Mouse (Mus musculus): ENCODE data around the gene 9130230L23Rik. TPM values are rescaled to one million over a fixed set of nuclear protein-coding genes. Genes with fewer than 3 reads are reported as not detected.
A peak's percentile ranks its signal among the peaks of the same experiment; 100 is the strongest.

The 9130230L23Rik gene
- polyA plus RNA-seq, 1 experiment from 2014 or later, result 0.29 TPM

DNA sequence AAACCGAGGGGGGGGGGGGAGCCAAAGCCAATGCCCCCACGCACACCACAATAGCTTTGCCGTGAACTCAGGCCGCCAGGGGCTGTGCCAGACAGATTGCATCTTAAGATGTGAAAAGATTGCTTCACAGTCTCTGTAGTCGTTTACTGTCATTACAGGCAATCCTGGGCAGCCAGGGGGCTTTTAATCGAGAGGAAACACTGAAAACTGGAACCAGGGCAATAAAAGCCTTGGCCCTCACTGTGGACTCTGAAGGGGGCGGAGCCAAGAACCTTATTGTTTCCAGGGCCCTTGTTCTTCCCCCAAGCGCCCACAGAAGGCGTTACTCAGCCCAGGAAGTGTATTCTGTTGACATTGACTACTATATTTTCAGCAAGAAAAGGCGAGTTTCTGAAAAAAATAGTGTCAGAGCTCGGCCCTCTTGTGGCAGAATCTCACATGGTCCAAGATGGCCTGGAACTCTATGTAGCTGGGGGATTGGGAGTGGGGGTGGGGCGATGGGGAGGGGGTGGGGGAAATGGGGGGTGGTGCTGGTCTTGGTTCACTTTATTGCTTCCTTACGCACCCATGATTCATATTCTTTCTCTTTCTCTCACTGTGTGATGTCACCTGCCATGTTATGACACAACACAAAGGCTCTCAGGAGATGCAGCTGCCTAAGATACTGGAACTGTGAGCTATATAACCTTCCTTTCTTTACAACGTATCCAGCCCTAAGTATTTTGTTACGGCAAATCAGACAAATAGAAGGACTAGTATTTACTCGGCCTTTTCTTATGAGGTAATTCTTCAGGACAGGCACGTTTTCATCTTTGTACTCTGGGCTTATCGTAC is 53.2 kb downstream of the 9130230L23Rik start:
- H3K27me3 ChIP-seq (replicated peaks), result no peaks in the 10 kb centered on the region
- H3K4me3 ChIP-seq, result no peak overlapping the region
- H3K9me3 ChIP-seq (replicated peaks), result no peaks in the 10 kb centered on the region
- H3K4me2 ChIP-seq, result no peak overlapping the region
- ATAC-seq (ENCODE audit: insufficient number of reproducible peaks, low FRiP score), result no peak
- no peaks in the 10 kb centered on the region for H3K36me3 ChIP-seq
- H3K9ac ChIP-seq, result no peak overlapping the region
- WGBS, result 75% methylated on average over 18 of the region's 18 CpGs
- H3K4me1 ChIP-seq (replicated peaks), result peaks cover 11% of the 10 kb centered on the region
- no peak overlapping the region for H3K27ac ChIP-seq (ENCODE audit: poor library complexity, severe bottlenecking)

DNA sequence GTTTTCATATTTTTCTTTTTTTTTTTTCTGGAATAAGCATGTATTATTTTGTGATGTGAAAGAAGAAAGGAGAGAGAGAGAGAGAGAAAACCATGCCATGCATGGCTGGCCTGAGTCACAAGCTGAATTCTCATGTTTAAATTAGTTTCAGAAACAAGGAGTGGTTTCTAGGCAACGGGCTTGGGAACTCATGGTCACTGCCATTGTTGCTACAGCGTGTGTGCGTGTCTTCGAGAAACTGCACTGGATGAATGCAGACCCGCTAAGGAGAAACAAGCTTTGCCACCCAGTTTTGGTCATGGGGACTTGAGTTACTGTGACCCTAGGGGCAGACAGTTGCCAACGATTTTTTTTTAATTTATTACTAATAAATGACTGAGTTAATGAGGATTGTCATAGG is 53.8 kb downstream of the 9130230L23Rik start:
- no peaks in the 10 kb centered on the region for H3K9me3 ChIP-seq (replicated peaks)
- H3K27ac ChIP-seq (ENCODE audit: poor library complexity, severe bottlenecking), result no peak overlapping the region
- 74% methylated on average over 6 of the region's 6 CpGs for WGBS
- no peak for ATAC-seq (ENCODE audit: insufficient number of reproducible peaks, low FRiP score)
- H3K4me1 ChIP-seq (replicated peaks), result peaks cover 7% of the 10 kb centered on the region
- no peak overlapping the region for H3K4me2 ChIP-seq
- no peak overlapping the region for H3K4me3 ChIP-seq
- H3K9ac ChIP-seq, result no peak overlapping the region
- no peaks in the 10 kb centered on the region for H3K36me3 ChIP-seq
- H3K27me3 ChIP-seq (replicated peaks), result no peaks in the 10 kb centered on the region

DNA sequence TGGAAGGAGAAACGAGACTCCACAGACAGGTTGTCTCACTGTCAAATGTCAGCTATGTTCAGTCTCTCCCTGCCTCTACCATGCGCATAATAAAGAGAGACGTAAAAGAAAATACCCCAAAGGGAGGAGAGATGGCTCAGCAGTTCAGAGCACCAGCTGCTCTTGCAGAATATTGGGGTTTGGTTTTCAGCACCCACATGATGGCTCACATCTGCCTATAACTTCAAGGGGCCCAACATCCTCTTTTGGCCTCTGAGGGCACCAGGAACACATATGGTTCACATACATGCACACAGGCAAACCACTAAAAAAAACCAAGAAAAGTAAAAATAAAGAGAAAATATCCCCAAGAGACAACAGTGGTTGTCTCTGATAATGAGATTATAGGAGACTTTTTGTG is 54.3 kb downstream of the 9130230L23Rik start:
- no peak for ATAC-seq (ENCODE audit: insufficient number of reproducible peaks, low FRiP score)
- Histone ChIP-seq H3K9ac (no peak overlapping the region), H3K27ac (ENCODE audit: poor library complexity, severe bottlenecking) (no peak overlapping the region), H3K4me1 (replicated peaks) (peaks cover 3% of the 10 kb centered on the region; the same call in 1 of the 2 replicates), H3K4me2 (no peak overlapping the region), H3K27me3 (replicated peaks) (no peaks in the 10 kb centered on the region), H3K4me3 (no peak overlapping the region), H3K9me3 (replicated peaks) (no peaks in the 10 kb centered on the region), H3K36me3 (no peaks in the 10 kb centered on the region)
- 80% methylated on average over 3 of the region's 3 CpGs for WGBS

DNA sequence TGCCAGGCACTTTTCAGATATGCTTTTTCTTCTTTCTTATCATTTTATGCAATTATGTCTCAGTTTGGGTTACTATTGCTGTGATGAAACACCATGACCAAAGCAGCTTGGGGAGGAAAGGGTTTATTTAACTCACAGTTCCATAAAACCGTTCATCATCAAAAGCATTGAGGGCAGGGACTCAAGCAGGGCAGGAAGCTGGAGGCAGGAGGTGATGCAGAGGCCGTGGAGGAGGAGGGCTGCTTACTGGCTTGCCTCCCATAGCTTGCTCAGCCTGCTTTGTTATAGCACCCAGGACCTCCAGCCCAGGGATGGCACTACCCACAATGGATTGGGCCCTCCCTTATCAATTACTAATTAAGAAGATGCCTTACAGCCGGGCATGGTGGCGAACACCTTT is 62.9 kb downstream of the 9130230L23Rik start:
- H3K9ac ChIP-seq, result no peak overlapping the region
- WGBS, result 59% methylated on average over 4 of the region's 4 CpGs
- no peaks in the 10 kb centered on the region for H3K27me3 ChIP-seq (replicated peaks)
- peaks cover 8% of the 10 kb centered on the region; the same call in 1 of the 2 replicates for H3K4me1 ChIP-seq (replicated peaks)
- ATAC-seq (ENCODE audit: insufficient number of reproducible peaks, low FRiP score), result no peak
- H3K27ac ChIP-seq (ENCODE audit: poor library complexity, severe bottlenecking), result no peak overlapping the region
- no peak overlapping the region for H3K4me2 ChIP-seq
- H3K4me3 ChIP-seq, result no peak overlapping the region
- H3K36me3 ChIP-seq, result no peaks in the 10 kb centered on the region
- H3K9me3 ChIP-seq (replicated peaks), result no peaks in the 10 kb centered on the region; the same call in 1 of the 2 replicates

DNA sequence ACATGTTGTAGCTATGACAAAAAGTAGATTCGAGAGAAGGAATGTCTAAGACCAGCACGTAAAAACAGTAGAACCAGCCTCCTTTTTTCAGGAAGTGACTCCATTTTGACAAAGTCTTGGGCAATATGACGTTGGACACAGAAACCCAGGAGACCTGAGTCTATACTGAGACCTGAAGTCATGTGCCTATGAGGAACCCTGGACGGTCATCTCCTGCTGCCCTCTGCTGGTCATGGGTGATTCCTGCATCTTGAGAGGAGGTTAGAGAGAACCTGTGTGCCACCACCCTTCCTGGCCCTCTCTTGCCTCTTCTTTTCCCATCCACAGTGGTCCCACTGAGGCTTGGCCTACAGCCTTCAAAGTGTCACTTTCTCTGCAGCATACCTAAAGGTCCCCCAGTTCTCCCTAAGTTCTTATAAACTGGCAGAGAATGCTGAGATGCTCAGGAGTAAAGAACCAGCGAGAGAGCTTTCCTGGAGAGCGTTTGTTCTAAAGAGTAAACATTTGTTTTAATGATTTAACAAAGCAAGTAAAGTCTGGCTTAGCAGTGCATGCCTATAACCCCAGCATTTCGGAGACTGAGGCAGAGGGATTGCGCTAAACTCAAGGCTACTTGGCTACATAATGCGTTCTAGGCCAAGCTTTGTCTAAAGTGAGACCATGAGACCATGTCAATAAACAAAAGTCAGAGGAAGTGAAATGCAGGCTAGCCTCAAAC is 65.9 kb downstream of the 9130230L23Rik start:
- no peak overlapping the region for H3K4me2 ChIP-seq
- H3K9ac ChIP-seq, result no peak overlapping the region
- H3K9me3 ChIP-seq (replicated peaks), result no peaks in the 10 kb centered on the region
- no peak overlapping the region for H3K4me3 ChIP-seq
- no peak overlapping the region for H3K27ac ChIP-seq (ENCODE audit: poor library complexity, severe bottlenecking)
- no peaks in the 10 kb centered on the region for H3K36me3 ChIP-seq
- H3K27me3 ChIP-seq (replicated peaks), result no peaks in the 10 kb centered on the region
- H3K4me1 ChIP-seq (replicated peaks), result peaks cover 8% of the 10 kb centered on the region; the same call in 1 of the 2 replicates
- peak; percentile 61; the same call in 1 of the 2 replicates for ATAC-seq (ENCODE audit: insufficient number of reproducible peaks, low FRiP score)
- 56% methylated on average over 9 of the region's 9 CpGs for WGBS

DNA sequence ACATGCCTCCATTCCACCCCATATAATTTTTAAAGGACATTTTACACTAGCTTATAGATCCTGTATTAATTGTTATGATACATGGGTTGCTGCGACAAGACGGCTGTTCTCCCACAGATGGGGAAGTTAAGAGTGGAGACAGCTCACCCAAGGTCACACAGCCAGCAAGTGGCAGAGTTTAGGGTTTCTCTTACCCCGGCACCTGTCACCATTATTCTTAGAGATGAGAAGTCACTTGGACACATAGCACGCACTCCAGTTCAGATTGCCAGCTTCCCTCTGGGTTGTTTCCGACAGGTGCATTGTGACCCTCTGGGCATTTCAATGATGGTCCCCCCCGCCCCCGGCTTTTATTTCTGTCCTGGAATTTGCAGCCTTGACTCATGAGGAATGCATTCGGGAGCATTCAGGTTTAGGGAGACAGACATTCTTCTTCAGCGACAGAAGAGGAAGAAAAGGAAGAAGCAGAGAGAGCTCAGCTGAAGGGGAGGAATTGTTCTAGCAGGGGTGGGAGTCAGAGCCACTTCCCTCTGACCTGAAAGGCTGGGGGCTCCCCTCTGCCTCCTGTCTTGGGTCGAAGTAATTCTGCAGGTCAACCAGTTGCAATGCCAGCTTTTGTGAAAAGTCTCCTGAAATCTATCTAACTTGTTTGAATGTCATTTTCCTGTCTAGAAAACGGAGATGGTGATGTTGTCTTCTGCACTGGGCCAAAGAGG is 66.9 kb downstream of the 9130230L23Rik start:
- H3K36me3 ChIP-seq, result no peaks in the 10 kb centered on the region
- H3K4me2 ChIP-seq, result peak overlapping the region; percentile 14; the same call in 1 of the 2 replicates
- H3K9ac ChIP-seq, result no peak overlapping the region
- WGBS, result 48% methylated on average over 11 of the region's 11 CpGs
- ATAC-seq (ENCODE audit: insufficient number of reproducible peaks, low FRiP score), result no peak
- 0 out of 2 replicates have a peak overlapping the region, but pooled peaks have one; percentile 24 for H3K27ac ChIP-seq (ENCODE audit: poor library complexity, severe bottlenecking)
- no peaks in the 10 kb centered on the region for H3K9me3 ChIP-seq (replicated peaks)
- no peak overlapping the region for H3K4me3 ChIP-seq
- H3K27me3 ChIP-seq (replicated peaks), result no peaks in the 10 kb centered on the region
- peaks cover 8% of the 10 kb centered on the region; the same call in 1 of the 2 replicates for H3K4me1 ChIP-seq (replicated peaks)

DNA sequence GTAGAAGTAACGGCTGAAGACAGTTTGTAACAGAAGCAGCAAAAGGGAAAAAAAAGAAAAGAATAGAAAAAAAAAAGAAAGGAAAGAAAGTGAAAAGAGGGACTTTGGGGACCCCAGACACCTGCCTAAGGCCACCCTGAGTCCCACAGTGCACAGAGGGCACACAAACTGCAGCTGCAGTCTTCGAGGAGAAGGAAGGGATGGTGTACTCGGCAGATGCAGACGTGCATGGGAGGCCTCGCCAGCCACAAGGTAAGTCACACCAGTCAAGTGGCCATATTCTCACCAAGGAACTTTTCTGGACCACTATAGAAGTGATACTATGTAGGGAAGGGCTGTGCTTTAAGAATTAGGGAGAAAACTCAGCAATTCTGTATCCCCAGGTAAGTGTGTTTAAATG is 69.3 kb downstream of the 9130230L23Rik start, which contains the start of gene Chrna9:
Gene Chrna9, plus strand, starts transcription at position 139 of the 400 bp plus-strand sequence.
- Histone ChIP-seq H3K9me3 (replicated peaks) (no peaks in the 10 kb centered on the region), H3K9ac (no peak within 1 kb of the TSS), H3K36me3 (no peaks in the 10 kb centered on the region), H3K4me3 (no peak within 1 kb of the TSS), H3K27ac (ENCODE audit: poor library complexity, severe bottlenecking) (no peak within 1 kb of the TSS), H3K27me3 (replicated peaks) (no peaks in the 10 kb centered on the region), H3K4me2 (no peak within 1 kb of the TSS), H3K4me1 (replicated peaks) (0 out of 2 replicates have a peak, but pooled peaks cover 8% of the 10 kb centered on the region)
- 81% methylated on average over 5 of the region's 5 CpGs for WGBS
- no peak for ATAC-seq (ENCODE audit: insufficient number of reproducible peaks, low FRiP score)

DNA sequence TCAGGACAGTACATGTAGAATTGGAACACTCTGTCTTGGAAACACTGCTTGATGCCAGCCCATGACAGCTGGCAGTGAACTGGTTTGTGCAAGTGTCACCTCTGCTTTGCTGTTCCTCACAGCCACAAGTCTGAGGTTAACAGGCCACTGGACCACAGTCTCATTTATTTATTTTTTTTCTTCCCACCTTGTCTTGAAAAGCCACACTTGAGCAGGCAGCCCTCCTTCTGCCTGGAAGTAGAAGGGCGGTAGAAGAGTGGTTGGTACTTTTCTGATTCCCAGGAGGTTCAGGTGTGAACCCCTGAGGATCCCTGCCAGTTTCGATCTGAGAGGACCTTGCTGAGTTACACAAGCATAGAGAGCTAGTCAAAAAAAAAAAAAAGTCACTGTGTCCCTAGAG is 70.3 kb downstream of the 9130230L23Rik start:
- no peak for ATAC-seq (ENCODE audit: insufficient number of reproducible peaks, low FRiP score)
- WGBS, result 73% methylated on average over 2 of the region's 2 CpGs

DNA sequence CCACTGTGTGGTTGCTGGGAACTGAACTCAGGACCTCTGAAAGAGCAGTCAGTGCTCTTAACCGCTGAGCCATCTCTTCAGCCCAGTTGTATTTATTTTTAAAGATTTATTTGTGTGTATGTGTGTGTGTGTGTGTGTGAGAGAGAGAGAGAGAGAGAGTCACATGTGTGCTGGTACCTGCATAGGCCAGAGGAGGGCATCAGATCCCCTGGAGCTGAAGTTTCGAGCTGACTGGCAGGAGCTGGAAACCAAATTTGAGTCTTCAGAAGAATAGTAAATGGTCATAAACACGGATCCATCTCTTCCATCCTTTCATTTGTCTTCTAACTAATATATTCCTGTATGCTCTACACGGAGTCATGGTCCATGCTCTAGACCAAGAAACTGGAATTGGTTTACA is 70.8 kb downstream of the 9130230L23Rik start:
- H3K4me2 ChIP-seq, result no peak overlapping the region
- no peaks in the 10 kb centered on the region for H3K36me3 ChIP-seq
- 0 out of 2 replicates have a peak, but pooled peaks cover 8% of the 10 kb centered on the region for H3K4me1 ChIP-seq (replicated peaks)
- no peak overlapping the region for H3K9ac ChIP-seq
- 76% methylated on average over 4 of the region's 4 CpGs for WGBS
- no peak for ATAC-seq (ENCODE audit: insufficient number of reproducible peaks, low FRiP score)
- no peak overlapping the region for H3K27ac ChIP-seq (ENCODE audit: poor library complexity, severe bottlenecking)
- no peak overlapping the region for H3K4me3 ChIP-seq
- H3K9me3 ChIP-seq (replicated peaks), result no peaks in the 10 kb centered on the region
- no peaks in the 10 kb centered on the region for H3K27me3 ChIP-seq (replicated peaks)

More for the DNA sequence above, 70.3 kb downstream of the 9130230L23Rik start:
- H3K27me3 ChIP-seq (replicated peaks), result no peaks in the 10 kb centered on the region
- H3K4me2 ChIP-seq, result no peak overlapping the region
- H3K9me3 ChIP-seq (replicated peaks), result no peaks in the 10 kb centered on the region
- 0 out of 2 replicates have a peak, but pooled peaks cover 8% of the 10 kb centered on the region for H3K4me1 ChIP-seq (replicated peaks)
- no peak overlapping the region for H3K27ac ChIP-seq (ENCODE audit: poor library complexity, severe bottlenecking)
- no peak overlapping the region for H3K9ac ChIP-seq
- H3K4me3 ChIP-seq, result no peak overlapping the region
- no peaks in the 10 kb centered on the region for H3K36me3 ChIP-seq

DNA sequence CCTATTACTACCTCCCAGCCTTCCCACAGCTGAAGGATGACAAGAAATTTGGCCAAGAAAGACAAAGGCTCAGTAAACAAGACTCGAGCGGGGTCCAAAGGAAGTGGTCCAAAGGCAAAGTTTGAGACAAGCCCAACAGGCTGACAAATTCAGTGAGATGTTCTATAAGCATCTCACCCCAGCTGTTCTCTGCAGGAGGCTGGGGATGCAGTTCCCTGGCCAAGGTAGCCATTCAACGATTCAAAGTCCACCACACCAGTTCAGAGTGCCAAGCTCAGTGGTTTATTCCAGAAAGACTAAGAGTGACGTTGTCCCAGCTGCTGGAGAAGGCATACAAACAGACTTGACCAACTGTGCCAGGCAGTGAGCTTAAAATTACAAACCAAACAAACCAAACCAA is 73.9 kb downstream of the 9130230L23Rik start:
- Histone ChIP-seq H3K27me3 (replicated peaks) (no peaks in the 10 kb centered on the region), H3K9ac (no peak overlapping the region), H3K27ac (ENCODE audit: poor library complexity, severe bottlenecking) (no peak overlapping the region), H3K4me3 (no peak overlapping the region), H3K4me2 (no peak overlapping the region), H3K4me1 (replicated peaks) (no peaks in the 10 kb centered on the region), H3K9me3 (replicated peaks) (no peaks in the 10 kb centered on the region), H3K36me3 (no peaks in the 10 kb centered on the region)
- WGBS, result 74% methylated on average over 4 of the region's 4 CpGs
- no peak for ATAC-seq (ENCODE audit: insufficient number of reproducible peaks, low FRiP score)

All from heart, embryonic 12.5 days (tissue).